Mouse (Mus musculus) left cerebral cortex, adult 11 months (tissue): ENCODE measurements around the gene Scd4.
"Not testable (repeated sequence)": the region's sequence is repeated elsewhere in the genome, so short reads cannot be mapped to it uniquely, and the experiment has no call there.

ENCODE experiments used
- DNase-seq: peaks from one replicate; pipeline ENCODE4 v3.0.0; 2022; ENCODE audit warnings: low spot score

The Scd4 gene

GRCm38 (mm10) chr19:44301176-44301575, 31.7 kb upstream of the Scd4 start:
- DNase-seq, result no peak

- no peak for DNase-seq
Measured at GRCm38 (mm10) chr19:44301671-44302305, 31.1 kb upstream of the Scd4 start.

- no peak for DNase-seq
Measured at GRCm38 (mm10) chr19:44302901-44303300, 30.0 kb upstream of the Scd4 start.

GRCm38 (mm10) chr19:44303502-44303901, 29.4 kb upstream of the Scd4 start:
- no peak for DNase-seq

GRCm38 (mm10) chr19:44304419-44304818, 28.5 kb upstream of the Scd4 start:
- DNase-seq, result no peak

GRCm38 (mm10) chr19:44304851-44305510, 27.9 kb upstream of the Scd4 start:
- DNase-seq, result no peak

GRCm38 (mm10) chr19:44305701-44306100, 27.2 kb upstream of the Scd4 start:
- no peak for DNase-seq

- no peak for DNase-seq
Measured at GRCm38 (mm10) chr19:44306171-44306570, 26.7 kb upstream of the Scd4 start.

GRCm38 (mm10) chr19:44307101-44307914, 25.6 kb upstream of the Scd4 start:
- DNase-seq, result no peak

- no peak for DNase-seq
Measured at GRCm38 (mm10) chr19:44307915-44308470, 24.9 kb upstream of the Scd4 start.

- DNase-seq, result no peak
Measured at GRCm38 (mm10) chr19:44308611-44309246, 24.2 kb upstream of the Scd4 start.

GRCm38 (mm10) chr19:44309351-44310154, 23.3 kb upstream of the Scd4 start:
- no peak for DNase-seq

GRCm38 (mm10) chr19:44310155-44310575, 22.7 kb upstream of the Scd4 start:
- DNase-seq, result not testable (repeated sequence)

- DNase-seq, result no peak
Measured at GRCm38 (mm10) chr19:44310814-44311213, 22.1 kb upstream of the Scd4 start.

- no peak for DNase-seq
Measured at GRCm38 (mm10) chr19:44311306-44312006, 21.4 kb upstream of the Scd4 start.

- DNase-seq, result no peak
Measured at GRCm38 (mm10) chr19:44312007-44312360, 20.9 kb upstream of the Scd4 start.

- DNase-seq, result no peak
Measured at GRCm38 (mm10) chr19:44313066-44313465, 19.8 kb upstream of the Scd4 start.

- DNase-seq, result no peak
Measured at GRCm38 (mm10) chr19:44314327-44314759, 18.5 kb upstream of the Scd4 start.

- no peak for DNase-seq
Measured at GRCm38 (mm10) chr19:44314871-44315414, 17.9 kb upstream of the Scd4 start.

GRCm38 (mm10) chr19:44316752-44317315, 16.1 kb upstream of the Scd4 start:
- DNase-seq, result no peak
